Mouse (Mus musculus) retina, adult 2 months (tissue): ENCODE measurements around the gene Zfand6.

Experiments
- DNase-seq: peaks from one replicate; pipeline ENCODE4 v3.0.0-alpha.2; 2012; ENCODE audit warnings: low read depth, low spot score

Gene Zfand6

GRCm38 (mm10) chr7:84689251-84690100 lies at the start of gene Zfand6:
TSS of gene Zfand6 (minus strand) at chr7:84689959.
- DNase-seq = peak; percentile 92

- DNase-seq = no peak
Measured at GRCm38 (mm10) chr7:84736803-84737202, 47.0 kb upstream of the Zfand6 start.

- DNase-seq = no peak
Measured at GRCm38 (mm10) chr7:84733038-84733437, 43.3 kb upstream of the Zfand6 start.

- DNase-seq = no peak
Measured at GRCm38 (mm10) chr7:84732052-84732451, 42.3 kb upstream of the Zfand6 start.

- no peak for DNase-seq
Measured at GRCm38 (mm10) chr7:84731076-84731475, 41.3 kb upstream of the Zfand6 start.

- no peak for DNase-seq
Measured at GRCm38 (mm10) chr7:84722804-84723459, 33.2 kb upstream of the Zfand6 start.

- no peak for DNase-seq
Measured at GRCm38 (mm10) chr7:84710287-84710958, 20.7 kb upstream of the Zfand6 start.

- no peak for DNase-seq
Measured at GRCm38 (mm10) chr7:84706877-84707276, 17.1 kb upstream of the Zfand6 start.

GRCm38 (mm10) chr7:84690101-84690509 lies 346 bp upstream of the Zfand6 start:
- no peak for DNase-seq

GRCm38 (mm10) chr7:84687653-84688580 lies 1.8 kb downstream of the Zfand6 start:
- no peak for DNase-seq

- no peak for DNase-seq
Measured at GRCm38 (mm10) chr7:84686380-84686779, 3.4 kb downstream of the Zfand6 start.

- no peak for DNase-seq
Measured at GRCm38 (mm10) chr7:84684675-84685074, 5.1 kb downstream of the Zfand6 start.

- DNase-seq = no peak
Measured at GRCm38 (mm10) chr7:84681558-84681957, 8.2 kb downstream of the Zfand6 start.

GRCm38 (mm10) chr7:84680931-84681330 lies 8.8 kb downstream of the Zfand6 start:
- no peak for DNase-seq

- DNase-seq = no peak
Measured at GRCm38 (mm10) chr7:84680092-84680491, 9.7 kb downstream of the Zfand6 start.

- DNase-seq = peak; percentile 82
Measured at GRCm38 (mm10) chr7:84679264-84679663, 10.5 kb downstream of the Zfand6 start.

GRCm38 (mm10) chr7:84673103-84673502 lies 16.7 kb downstream of the Zfand6 start:
- no peak for DNase-seq

GRCm38 (mm10) chr7:84669554-84670152 lies 20.1 kb downstream of the Zfand6 start:
- DNase-seq = no peak

GRCm38 (mm10) chr7:84667946-84668345 lies 21.8 kb downstream of the Zfand6 start:
- no peak for DNase-seq

- DNase-seq = no peak
Measured at GRCm38 (mm10) chr7:84652740-84653139, 37.0 kb downstream of the Zfand6 start.

- DNase-seq = no peak
Measured at GRCm38 (mm10) chr7:84651987-84652321, 37.8 kb downstream of the Zfand6 start.
